In genomic region chr19:31507831-31508230, GRCm38 (mm10) we compare ENCODE assay signal across 30 mouse cellular contexts.
DNase-seq lines count a peak whose midpoint lies in the region; ATAC-seq lines count a peak whose summit lies in the region.
"Had no signal": no experiment of that assay in that cellular context is flagged by ENCODE, and none has a peak within 500 bp of the region (broad histone marks: within the 10 kb centered on the region; RNA-seq: fewer than 3 reads in every experiment).

No protein-coding gene starts in this region.

- no peak for ATAC-seq in embryonic facial prominence, embryonic 14.5 days (ENCODE audit: low read depth)
- 0 out of 2 replicates have a peak, but pooled peaks have one; percentile 32 for ATAC-seq in common myeloid progenitor, adult 5-6 weeks (replicated peaks; ENCODE audit: low read depth, poor library complexity, severe bottlenecking)
- peak; percentile 64; the same call in 1 of the 2 replicates for ATAC-seq in megakaryocyte progenitor cell, adult 5-6 weeks (replicated peaks; ENCODE audit: poor library complexity)
- ATAC-seq: CD4-positive, CD25-positive, alpha-beta regulatory T cell, adult 4 months; forebrain, embryonic 15.5 days; hindbrain, embryonic 16.5 days; intestine, embryonic 15.5 days; Patski had no signal

- no peak overlapping the region for H3K4me2 ChIP-seq in embryonic facial prominence, embryonic 14.5 days (ENCODE audit: low read depth, low read length)
- H3K4me2 ChIP-seq: embryonic facial prominence, embryonic 12.5 days; forebrain, embryonic 12.5 days; forebrain, embryonic 15.5 days; heart, embryonic 12.5 days; heart, embryonic 15.5 days; hindbrain, embryonic 13.5 days; intestine, embryonic 15.5 days had no signal

- 57% methylated on average over 3 of the region's 3 CpGs for WGBS in embryonic facial prominence, embryonic 14.5 days
- WGBS in embryonic facial prominence, embryonic 10.5 days = 81% methylated on average over 3 of the region's 3 CpGs

- H3K27me3 ChIP-seq in embryonic facial prominence, embryonic 14.5 days (replicated peaks; ENCODE audit: control insufficient read depth, insufficient read depth, low read length) = no peaks in the 10 kb centered on the region
- H3K27me3 ChIP-seq in embryonic facial prominence, embryonic 10.5 days (replicated peaks; ENCODE audit: low read depth, poor library complexity, severe bottlenecking) = no peaks in the 10 kb centered on the region
- H3K27me3 ChIP-seq: embryonic facial prominence, embryonic 12.5 days; forebrain, embryonic 12.5 days; forebrain, embryonic 15.5 days; heart, embryonic 12.5 days; heart, embryonic 15.5 days; hindbrain, embryonic 13.5 days; intestine, embryonic 15.5 days had no signal

- DNase-seq in embryonic facial prominence, embryonic 14.5 days (ENCODE audit: low spot score) = peak; percentile 31
- DNase-seq in embryonic facial prominence, embryonic 10.5 days (ENCODE audit: low spot score) = no peak
- peak; percentile 6 for DNase-seq in 3T3-L1 (ENCODE audit: low read depth, low spot score)
- DNase-seq in heart, adult 9 months (ENCODE audit: low spot score in 2 of 2) = no peak
- DNase-seq in spleen, postnatal 14 days (ENCODE audit: low spot score in 2 of 2) = no peak
- DNase-seq: adrenal gland, adult 2 months; adrenal gland, postnatal 14 days; cerebellum, adult 11 months; cerebellum, adult 2 months; cerebellum, adult 9-11 months; cerebellum, postnatal 36 days; gastrocnemius, postnatal 10 days; gastrocnemius, postnatal 36 days; heart, adult 11 months; heart, postnatal 10 days; heart, postnatal 36 days had no signal

- no peak overlapping the region for H3K27ac ChIP-seq in embryonic facial prominence, embryonic 14.5 days (replicated peaks; ENCODE audit: low read depth, low read length)
- H3K27ac ChIP-seq in embryonic facial prominence, embryonic 10.5 days (replicated peaks) = no peak overlapping the region
- H3K27ac ChIP-seq: embryonic facial prominence, embryonic 12.5 days; forebrain, embryonic 12.5 days; forebrain, embryonic 15.5 days; heart, embryonic 15.5 days; hindbrain, embryonic 10.5 days; hindbrain, embryonic 13.5 days; intestine, embryonic 15.5 days had no signal

- no peaks in the 10 kb centered on the region for H3K36me3 ChIP-seq in embryonic facial prominence, embryonic 14.5 days (ENCODE audit: control insufficient read depth, insufficient read depth, low read length)
- no peaks in the 10 kb centered on the region for H3K36me3 ChIP-seq in embryonic facial prominence, embryonic 10.5 days (replicated peaks)
- H3K36me3 ChIP-seq: embryonic facial prominence, embryonic 12.5 days; forebrain, embryonic 12.5 days; forebrain, embryonic 15.5 days; heart, embryonic 12.5 days; heart, embryonic 15.5 days; hindbrain, embryonic 10.5 days; hindbrain, embryonic 13.5 days; intestine, embryonic 15.5 days had no signal

- H3K9ac ChIP-seq in embryonic facial prominence, embryonic 14.5 days (ENCODE audit: low read depth, low read length) = no peak overlapping the region
- H3K9ac ChIP-seq: embryonic facial prominence, embryonic 12.5 days; forebrain, embryonic 12.5 days; forebrain, embryonic 15.5 days; heart, embryonic 12.5 days; heart, embryonic 15.5 days; hindbrain, embryonic 13.5 days; intestine, embryonic 15.5 days had no signal

- H3K9me3 ChIP-seq in embryonic facial prominence, embryonic 14.5 days (ENCODE audit: control insufficient read depth, low read length) = no peaks in the 10 kb centered on the region
- H3K9me3 ChIP-seq in embryonic facial prominence, embryonic 10.5 days = no peaks in the 10 kb centered on the region
- H3K9me3 ChIP-seq: embryonic facial prominence, embryonic 12.5 days; forebrain, embryonic 12.5 days; forebrain, embryonic 15.5 days; heart, embryonic 12.5 days; heart, embryonic 15.5 days; hindbrain, embryonic 10.5 days; hindbrain, embryonic 13.5 days; intestine, embryonic 15.5 days had no signal

- no peak overlapping the region for H3K4me3 ChIP-seq in embryonic facial prominence, embryonic 14.5 days (ENCODE audit: low read depth, low read length)
- H3K4me3 ChIP-seq in embryonic facial prominence, embryonic 10.5 days = no peak overlapping the region
- H3K4me3 ChIP-seq: embryonic facial prominence, embryonic 12.5 days; erythroblast, embryonic 14.5 days; forebrain, embryonic 12.5 days; forebrain, embryonic 15.5 days; heart, embryonic 12.5 days; heart, embryonic 15.5 days; hindbrain, embryonic 10.5 days; hindbrain, embryonic 13.5 days; intestine, embryonic 15.5 days had no signal

- peaks cover 15% of the 10 kb centered on the region; the same call in 1 of the 2 replicates for H3K4me1 ChIP-seq in embryonic facial prominence, embryonic 14.5 days (ENCODE audit: control insufficient read depth, insufficient read depth, low read length)
- H3K4me1 ChIP-seq in embryonic facial prominence, embryonic 10.5 days = no peaks in the 10 kb centered on the region
- H3K4me1 ChIP-seq: forebrain, embryonic 12.5 days; forebrain, embryonic 15.5 days; heart, embryonic 15.5 days; hindbrain, embryonic 10.5 days; hindbrain, embryonic 13.5 days; intestine, embryonic 15.5 days had no signal

Comparison
In these comparisons a context has a peak if more than half of its experiments do, and no peak if none do; other contexts are left out.
1. DNase-seq: peak in embryonic facial prominence, embryonic 14.5 days (single experiment) and 3T3-L1 (single experiment); none in embryonic facial prominence, embryonic 10.5 days (single experiment), heart, adult 9 months (0 of 2) and spleen, postnatal 14 days (0 of 2).